Mouse (Mus musculus) frontal cortex, postnatal 14 days (tissue): ENCODE results near the gene Tardbp.

ENCODE experiments used
- DNase-seq, 2 experiments: peaks; one replicate each; pipeline ENCODE4 v3.0.0; 2022; ENCODE audit warnings: low spot score in 2 of 2

The Tardbp gene

GRCm38 (mm10) chr4:148602357-148603120 lies 24.3 kb downstream of the Tardbp start, which contains the start of gene Masp2:
Gene Masp2 (plus strand): TSS chr4:148602554.
- no peak for DNase-seq

- no peak for DNase-seq
These were observed 24.9 kb downstream of the Tardbp start for GRCm38 (mm10) chr4:148601871-148602270.

GRCm38 (mm10) chr4:148600316-148600715 lies 26.5 kb downstream of the Tardbp start:
- DNase-seq, result no peak

- DNase-seq, result no peak
These were observed 28.0 kb downstream of the Tardbp start for GRCm38 (mm10) chr4:148598826-148599225.

- no peak for DNase-seq
These were observed 30.1 kb downstream of the Tardbp start for GRCm38 (mm10) chr4:148596731-148597130.

GRCm38 (mm10) chr4:148595916-148596315 lies 30.9 kb downstream of the Tardbp start:
- DNase-seq, result no peak

GRCm38 (mm10) chr4:148593996-148594395 lies 32.8 kb downstream of the Tardbp start:
- DNase-seq, result no peak

GRCm38 (mm10) chr4:148591637-148592380 lies 35.0 kb downstream of the Tardbp start:
- DNase-seq, result peak in 1 of 2 experiments; percentile 37

GRCm38 (mm10) chr4:148591171-148591630 lies 35.6 kb downstream of the Tardbp start, which contains the start of gene Srm:
Gene Srm (plus strand): TSS chr4:148591503.
- peak; percentile 96 to 97 for DNase-seq

GRCm38 (mm10) chr4:148590421-148591170 lies 36.2 kb downstream of the Tardbp start:
- DNase-seq, result no peak

GRCm38 (mm10) chr4:148589565-148589964 lies 37.3 kb downstream of the Tardbp start:
- no peak for DNase-seq

GRCm38 (mm10) chr4:148588793-148589192 lies 38.0 kb downstream of the Tardbp start:
- DNase-seq, result no peak

- DNase-seq, result no peak
These were observed 40.2 kb downstream of the Tardbp start for GRCm38 (mm10) chr4:148586648-148587047.

GRCm38 (mm10) chr4:148583257-148583656 lies 43.6 kb downstream of the Tardbp start:
- no peak for DNase-seq

GRCm38 (mm10) chr4:148581422-148581821 lies 45.4 kb downstream of the Tardbp start:
- DNase-seq, result no peak

- DNase-seq, result no peak
These were observed 46.1 kb downstream of the Tardbp start for GRCm38 (mm10) chr4:148580765-148581164.

- DNase-seq, result no peak
These were observed 53.6 kb downstream of the Tardbp start for GRCm38 (mm10) chr4:148573222-148573621.

GRCm38 (mm10) chr4:148570693-148571295 lies 56.0 kb downstream of the Tardbp start:
- no peak for DNase-seq

GRCm38 (mm10) chr4:148570138-148570537 lies 56.7 kb downstream of the Tardbp start:
- no peak for DNase-seq

- no peak for DNase-seq
These were observed 63.2 kb downstream of the Tardbp start for GRCm38 (mm10) chr4:148563595-148563994.

- no peak for DNase-seq
These were observed 64.1 kb downstream of the Tardbp start for GRCm38 (mm10) chr4:148562676-148563075.
